Mouse (Mus musculus) urinary bladder, adult 2 months (tissue): ENCODE results near the gene Galr3. TPM values are rescaled to one million over a fixed set of nuclear protein-coding genes. Genes with fewer than 3 reads are reported as not detected.
A peak's percentile ranks its signal among the peaks of the same experiment; 100 is the strongest.

Experiments
- DNase-seq: peaks from one replicate; pipeline ENCODE4 v3.0.0; 2022; ENCODE audit warnings: low spot score
- polyA plus RNA-seq: library from polyadenylated mRNA; depleted of rRNA; stranded (reverse); fragments of >200 nt; gene quantifications from 2 replicates; pipeline ENCODE4 v1.2.3, GENCODE M21; 2012

Galr3 gene
- polyA plus RNA-seq, 1 experiment: 0.14 TPM

DNA sequence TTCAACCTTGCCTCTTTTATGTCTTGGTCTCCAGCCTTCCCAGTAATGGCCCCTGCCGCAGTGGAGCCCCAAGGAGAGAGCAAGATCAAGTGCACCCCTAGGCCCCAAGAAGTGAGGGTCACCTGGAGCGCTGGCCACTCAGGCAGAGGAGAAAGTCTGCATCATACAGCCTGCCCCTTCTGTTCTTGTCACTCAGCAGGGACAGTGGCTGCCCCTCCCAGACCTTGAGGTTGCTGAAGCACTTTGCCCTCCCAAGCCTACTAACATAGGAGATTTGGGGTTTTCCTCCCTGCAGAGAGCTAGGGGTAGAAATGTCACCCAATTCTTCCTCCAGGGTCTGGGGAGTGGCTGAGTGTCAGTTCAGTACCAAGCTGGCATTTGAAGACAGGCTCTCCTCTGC, 10.7 kb downstream of the Galr3 start:
- DNase-seq: no peak

- DNase-seq: no peak
These were observed 14.9 kb downstream of the Galr3 start for GRCm38 (mm10) chr15:79056601-79057000.

DNA sequence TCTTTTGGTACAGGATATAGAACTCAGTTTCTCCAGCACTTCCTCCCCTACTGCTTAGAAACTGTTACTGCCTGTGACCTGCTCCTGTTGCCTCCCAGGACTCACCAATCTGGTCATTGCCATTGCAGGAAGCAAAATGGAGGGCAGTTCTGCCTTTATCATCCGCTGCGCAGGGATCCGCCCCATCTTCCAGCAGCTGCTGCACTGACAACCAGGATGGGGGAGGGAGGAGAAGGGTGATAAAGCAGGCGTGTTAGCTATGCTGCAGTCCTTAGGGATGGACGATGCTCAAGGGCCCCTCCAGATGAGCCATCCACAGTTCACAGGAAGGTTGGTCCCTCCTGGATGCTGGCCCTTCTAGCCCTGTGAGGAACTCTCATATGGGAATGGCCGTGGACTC, 16.2 kb downstream of the Galr3 start:
- DNase-seq: no peak

DNA sequence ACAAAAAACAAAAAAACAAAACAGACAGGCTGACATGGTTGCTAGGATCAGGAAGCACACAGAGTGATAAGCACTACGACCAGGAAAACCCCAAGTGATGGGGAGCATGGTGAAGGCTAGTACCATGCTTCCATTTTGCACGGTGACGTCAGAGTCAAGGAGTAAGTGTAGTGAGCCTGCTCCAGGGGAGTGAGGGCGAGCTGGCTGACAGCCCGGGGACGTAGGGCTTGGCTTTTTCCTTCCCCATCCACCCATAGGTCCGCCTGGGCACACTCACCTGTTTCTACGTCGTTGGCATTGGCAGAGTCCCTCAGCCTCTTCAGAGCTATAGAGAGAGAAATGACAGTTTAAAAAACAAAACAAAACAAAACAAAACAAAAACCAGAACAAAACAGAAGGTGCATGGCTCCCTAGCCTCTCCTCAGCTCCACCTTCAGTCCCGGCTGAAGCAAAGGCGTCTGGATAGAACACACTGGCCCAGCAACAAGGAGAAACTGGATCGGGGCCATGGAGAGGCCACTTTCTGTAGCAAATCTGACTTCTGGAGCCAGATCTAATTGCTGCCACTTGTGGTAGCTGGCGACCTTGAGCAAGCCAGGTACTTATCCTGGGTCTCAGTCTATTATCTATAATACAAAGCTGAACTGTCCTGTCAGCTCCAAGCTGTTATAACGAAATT, 19.3 kb downstream of the Galr3 start:
- no peak for DNase-seq

- peak; percentile 90 for DNase-seq
These were observed 20.9 kb downstream of the Galr3 start, which contains the start of gene Ankrd54 for GRCm38 (mm10) chr15:79062376-79063159. Gene Ankrd54 (minus strand): TSS chr15:79062893.

- DNase-seq: no peak
These were observed 21.6 kb downstream of the Galr3 start for GRCm38 (mm10) chr15:79063160-79063740.

- no peak for DNase-seq
These were observed 23.5 kb downstream of the Galr3 start for GRCm38 (mm10) chr15:79065086-79065770.

- DNase-seq: no peak
These were observed 24.6 kb downstream of the Galr3 start for GRCm38 (mm10) chr15:79066276-79066675.

DNA sequence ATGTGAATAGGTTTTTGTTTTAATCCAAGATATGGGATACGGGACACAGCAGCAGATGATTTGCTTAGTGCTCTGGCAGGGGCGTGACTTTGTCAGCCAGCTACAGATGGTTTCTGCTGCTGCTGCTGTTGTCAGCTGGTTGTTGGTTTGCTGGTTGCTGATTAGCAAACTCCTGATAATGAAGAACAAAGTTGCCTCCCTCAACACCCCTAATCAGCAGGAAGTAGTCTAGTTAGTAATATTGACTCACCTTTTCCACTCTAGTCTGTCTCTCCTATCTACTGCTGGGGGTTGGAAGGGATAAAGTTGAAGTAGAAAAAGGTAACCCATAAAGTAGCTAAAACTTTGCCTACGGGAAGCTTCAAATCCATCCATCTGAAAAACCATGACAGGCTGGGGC, 25.9 kb downstream of the Galr3 start:
- no peak for DNase-seq

DNA sequence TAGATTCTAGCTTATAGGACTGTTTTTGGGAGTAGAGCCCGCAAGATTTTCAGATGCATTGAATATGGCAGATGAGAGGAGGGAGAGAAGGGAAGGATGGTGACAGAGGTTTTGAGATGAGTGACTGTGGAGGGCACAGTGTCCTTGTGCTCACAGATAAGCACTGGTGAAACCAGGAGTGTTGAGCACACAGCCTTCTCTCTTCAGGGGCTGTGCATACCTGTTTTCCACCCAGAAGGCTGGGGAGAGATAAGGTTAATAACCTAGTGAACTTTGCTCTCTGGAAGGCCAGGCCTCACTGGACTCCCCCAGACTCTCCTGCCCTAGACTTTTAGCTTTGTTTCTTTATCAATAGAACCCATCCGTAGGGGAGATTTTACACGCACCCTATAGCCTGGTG, 26.7 kb downstream of the Galr3 start:
- no peak for DNase-seq

GRCm38 (mm10) chr15:79071117-79072039, 29.7 kb downstream of the Galr3 start:
- no peak for DNase-seq

- no peak for DNase-seq
These were observed 32.1 kb downstream of the Galr3 start for GRCm38 (mm10) chr15:79073752-79074151.

GRCm38 (mm10) chr15:79074446-79074845, 32.8 kb downstream of the Galr3 start:
- DNase-seq: no peak

DNA sequence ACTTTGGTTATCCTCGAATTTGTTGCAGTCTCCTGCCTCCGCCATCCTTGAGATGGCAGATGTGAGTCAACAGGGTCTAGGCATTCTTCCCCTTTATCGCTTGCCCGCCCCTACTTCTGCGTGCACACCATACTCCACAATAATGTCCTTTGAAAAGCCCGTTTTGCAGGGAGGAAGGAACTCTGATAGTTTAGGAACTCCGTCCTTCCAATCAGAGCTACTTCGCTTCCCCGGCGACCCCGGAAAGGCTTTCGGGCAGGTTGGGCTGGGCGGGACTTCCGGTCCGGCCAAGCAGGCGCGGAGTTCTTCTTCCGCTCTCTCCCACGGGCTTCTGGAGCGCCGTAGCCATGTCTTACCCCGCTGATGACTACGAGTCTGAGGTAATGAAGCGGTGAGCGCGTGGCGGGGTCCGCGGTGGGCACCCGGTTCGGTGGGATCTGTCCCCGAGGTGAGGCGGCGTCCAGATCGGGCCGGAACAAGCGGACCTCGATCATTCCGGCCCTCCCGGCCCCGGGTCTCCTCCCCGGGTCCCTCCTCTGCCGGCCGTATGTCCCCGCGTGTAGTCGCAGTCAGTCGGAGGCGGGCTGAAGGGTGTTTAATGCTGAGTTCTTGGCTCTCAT, 33.3 kb downstream of the Galr3 start, which contains the start of gene Eif3l:
TSS of gene Eif3l (plus strand) at position 267 of the 620 bp plus-strand sequence.
- DNase-seq: peak; percentile 75

- DNase-seq: no peak
These were observed 34.1 kb downstream of the Galr3 start for GRCm38 (mm10) chr15:79075658-79076365.

GRCm38 (mm10) chr15:79079567-79079966, 37.9 kb downstream of the Galr3 start:
- DNase-seq: no peak

- DNase-seq: no peak
These were observed 50.6 kb downstream of the Galr3 start for GRCm38 (mm10) chr15:79092284-79092683.
